Mouse (Mus musculus) small intestine, adult 2 months (tissue): ENCODE measurements at regions not wholly inside any gene's neighbourhood (a gene's known extent, or its start where the extent isn't known, plus 50 kb on each side); places are given as distances from the start of the nearest gene placed in this dataset.

ENCODE experiments used
- H3K27ac ChIP-seq: fragments of 200-500 bp; 2 replicates; pipeline ENCODE4 v1.5.1; 2012; ENCODE audit warnings: low read depth, low read length, control low read depth, inconsistent platforms; ENCODE audit not compliant: insufficient read depth
- H3K27me3 ChIP-seq: fragments of 200-500 bp; 2 replicates; pipeline ENCODE4 v1.6.1; 2012; ENCODE audit warnings: mild to moderate bottlenecking, moderate library complexity, low read length, inconsistent platforms; ENCODE audit not compliant: control insufficient read depth, insufficient read depth
- H3K36me3 ChIP-seq: fragments of 200-500 bp; 2 replicates; pipeline ENCODE4 v1.6.1; 2012; ENCODE audit warnings: mild to moderate bottlenecking, low read length, control low read depth, inconsistent platforms; ENCODE audit not compliant: control insufficient read depth, insufficient read depth
- H3K4me1 ChIP-seq: fragments of 200-500 bp; 2 replicates; pipeline ENCODE4 v1.6.1; 2012; ENCODE audit warnings: low read length, inconsistent platforms, mixed read lengths; ENCODE audit not compliant: control insufficient read depth, insufficient read depth, insufficient read length
- H3K4me3 ChIP-seq: fragments of 200-500 bp; 2 replicates; pipeline ENCODE4 v1.5.1; 2012; ENCODE audit warnings: low read depth, mild to moderate bottlenecking, control low read depth, inconsistent platforms, low read length, moderate library complexity
- CTCF ChIP-seq: fragments of 200-500 bp; IDR thresholded peaks from 2 replicates; pipeline ENCODE4 v1.5.1; 2012; ENCODE audit warnings: low read depth, mild to moderate bottlenecking, control low read depth, inconsistent platforms, low read length, moderate library complexity, mixed read lengths; ENCODE audit not compliant: insufficient replicate concordance, insufficient read length; ENCODE audit errors: extremely low read depth
- POLR2A ChIP-seq: fragments of 200-500 bp; IDR thresholded peaks from 2 replicates; pipeline ENCODE4 v1.6.1; 2012; ENCODE audit warnings: low read depth, mild to moderate bottlenecking, control low read depth, inconsistent platforms, low read length, moderate library complexity
- WGBS: fragments of 180-500 bp; shearing (Covaris S2); methylation state at CpG from one replicate; pipeline ENCODE4 v1.1.7; 2018; 5-methylcytosine and 5-hydroxymethylcytosine counted together

GRCm38 (mm10) chr9:89858005-89858404 is 51.7 kb upstream of the Rasgrf1 start:
- no peaks in the 10 kb centered on the region for H3K36me3 ChIP-seq
- no peaks in the 10 kb centered on the region for H3K4me1 ChIP-seq
- H3K27ac ChIP-seq, result no peak overlapping the region
- no peak for TF ChIP-seq POLR2A
- no peak for TF ChIP-seq CTCF
- H3K4me3 ChIP-seq, result no peak overlapping the region
- H3K27me3 ChIP-seq, result no peaks in the 10 kb centered on the region

- Histone ChIP-seq H3K36me3 (no peaks in the 10 kb centered on the region), H3K4me3 (no peak overlapping the region), H3K27ac (no peak overlapping the region), H3K27me3 (no peaks in the 10 kb centered on the region), H3K4me1 (no peaks in the 10 kb centered on the region)
- 76% methylated on average over 10 of the region's 10 CpGs for WGBS
- no peak for TF ChIP-seq CTCF
Observed at GRCm38 (mm10) chr9:89850491-89851282, 59.0 kb upstream of the Rasgrf1 start.

GRCm38 (mm10) chr9:89849947-89850346 is 59.8 kb upstream of the Rasgrf1 start:
- 80% methylated on average over 3 of the region's 3 CpGs for WGBS
- no peak for TF ChIP-seq CTCF
- TF ChIP-seq POLR2A, result no peak
- Histone ChIP-seq H3K36me3 (no peaks in the 10 kb centered on the region), H3K4me3 (no peak overlapping the region), H3K4me1 (no peaks in the 10 kb centered on the region), H3K27me3 (no peaks in the 10 kb centered on the region), H3K27ac (no peak overlapping the region)

- H3K27ac ChIP-seq, result no peak overlapping the region
- H3K4me1 ChIP-seq, result no peaks in the 10 kb centered on the region
- H3K4me3 ChIP-seq, result no peak overlapping the region
- TF ChIP-seq CTCF (no peak), POLR2A (no peak)
- H3K36me3 ChIP-seq, result no peaks in the 10 kb centered on the region
- no peaks in the 10 kb centered on the region for H3K27me3 ChIP-seq
- 78% methylated on average over 3 of the region's 3 CpGs for WGBS
Observed at GRCm38 (mm10) chr9:89848571-89848970, 61.1 kb upstream of the Rasgrf1 start.

GRCm38 (mm10) chr9:89846973-89847372 is 62.7 kb upstream of the Rasgrf1 start:
- Histone ChIP-seq H3K27ac (no peak overlapping the region), H3K36me3 (no peaks in the 10 kb centered on the region), H3K4me1 (no peaks in the 10 kb centered on the region), H3K27me3 (no peaks in the 10 kb centered on the region), H3K4me3 (no peak overlapping the region)
- TF ChIP-seq CTCF (no peak), POLR2A (no peak)

GRCm38 (mm10) chr9:89842776-89843089 is 67.0 kb upstream of the Rasgrf1 start:
- no peaks in the 10 kb centered on the region for H3K36me3 ChIP-seq
- H3K27me3 ChIP-seq, result no peaks in the 10 kb centered on the region
- TF ChIP-seq POLR2A, result no peak
- TF ChIP-seq CTCF, result no peak
- H3K4me3 ChIP-seq, result no peak overlapping the region
- 86% methylated on average over 8 of the region's 8 CpGs for WGBS
- H3K4me1 ChIP-seq, result no peaks in the 10 kb centered on the region
- H3K27ac ChIP-seq, result no peak overlapping the region

- Histone ChIP-seq H3K36me3 (no peaks in the 10 kb centered on the region), H3K4me1 (no peaks in the 10 kb centered on the region), H3K4me3 (no peak overlapping the region), H3K27me3 (no peaks in the 10 kb centered on the region), H3K27ac (no peak overlapping the region)
- 52% methylated on average over 12 of the region's 12 CpGs for WGBS
- TF ChIP-seq POLR2A, result no peak
- no peak for TF ChIP-seq CTCF
Observed at GRCm38 (mm10) chr9:89841866-89842775, 67.6 kb upstream of the Rasgrf1 start.

GRCm38 (mm10) chr9:89841371-89841770 is 68.3 kb upstream of the Rasgrf1 start:
- Histone ChIP-seq H3K27ac (no peak overlapping the region), H3K4me3 (no peak overlapping the region), H3K4me1 (no peaks in the 10 kb centered on the region), H3K27me3 (no peaks in the 10 kb centered on the region), H3K36me3 (no peaks in the 10 kb centered on the region)
- WGBS, result 16% methylated on average over 2 of the region's 2 CpGs
- TF ChIP-seq POLR2A, result no peak
- TF ChIP-seq CTCF, result no peak
